Mouse (Mus musculus) forebrain, embryonic 16.5 days (tissue): Measurements from ENCODE around the gene Olfr361. TPM values are rescaled to one million over a fixed set of nuclear protein-coding genes. Genes with fewer than 3 reads are reported as not detected.
"Not testable (repeated sequence)": the region's sequence is repeated elsewhere in the genome, so short reads cannot be mapped to it uniquely, and the experiment has no call there.

Source experiments
- ATAC-seq: fragments of 200-750 bp; cut with Nextera tagmentation; 2 replicates; pipeline ENCODE4 v1.8.0; 2017; ENCODE audit warnings: mild to moderate bottlenecking, moderate library complexity
- H3K27ac ChIP-seq: fragments of 300-500 bp; sonication (generic); 2 replicates; pipeline ENCODE4 v1.5.1; 2014; ENCODE audit warnings: low read length, control low read depth
- H3K27me3 ChIP-seq: fragments of 300-500 bp; sonication (generic); replicated peaks from 2 replicates; pipeline ENCODE4 v1.6.1; 2014; ENCODE audit warnings: low read length; ENCODE audit not compliant: control insufficient read depth, insufficient read depth
- H3K36me3 ChIP-seq: fragments of 300-500 bp; sonication (generic); 2 replicates; pipeline ENCODE4 v1.6.1; 2014; ENCODE audit not compliant: control insufficient read depth, insufficient read depth
- H3K4me1 ChIP-seq: fragments of 300-500 bp; sonication (generic); replicated peaks from 2 replicates; pipeline ENCODE4 v1.6.1; 2014; ENCODE audit warnings: low read length; ENCODE audit not compliant: control insufficient read depth, insufficient read depth
- H3K4me2 ChIP-seq: fragments of 300-500 bp; sonication (generic); 2 replicates; pipeline ENCODE4 v1.6.1; 2014; ENCODE audit warnings: mild to moderate bottlenecking, low read length, control low read depth
- H3K4me3 ChIP-seq: fragments of 300-500 bp; sonication (generic); replicated peaks from 2 replicates; pipeline ENCODE4 v1.5.1; 2014; ENCODE audit warnings: mild to moderate bottlenecking, low read length, control low read depth
- H3K9ac ChIP-seq: fragments of 300-500 bp; sonication (generic); replicated peaks from 2 replicates; pipeline ENCODE4 v1.6.1; 2014; ENCODE audit warnings: low read depth, low read length, control low read depth
- H3K9me3 ChIP-seq: fragments of 300-500 bp; sonication (generic); 2 replicates; pipeline ENCODE4 v1.6.1; 2016; ENCODE audit warnings: low read length; ENCODE audit not compliant: control insufficient read depth
- WGBS: fragments of 180-500 bp; shearing (Covaris S2); extraction: QIAGEN DNeasy Blood & Tissue Kit; methylation state at CpG from one replicate; pipeline ENCODE4 v1.1.7; 2014; 5-methylcytosine and 5-hydroxymethylcytosine counted together
- polyA plus RNA-seq: library from polyadenylated mRNA; unstranded; fragments of >200 nt; fragmentation: Nextera tagmentation; extraction: Ambion mirVana; gene quantifications from 2 replicates; pipeline ENCODE4 v1.2.1, GENCODE M21; 2015

Gene Olfr361
- not detected in 2 replicates for polyA plus RNA-seq

DNA sequence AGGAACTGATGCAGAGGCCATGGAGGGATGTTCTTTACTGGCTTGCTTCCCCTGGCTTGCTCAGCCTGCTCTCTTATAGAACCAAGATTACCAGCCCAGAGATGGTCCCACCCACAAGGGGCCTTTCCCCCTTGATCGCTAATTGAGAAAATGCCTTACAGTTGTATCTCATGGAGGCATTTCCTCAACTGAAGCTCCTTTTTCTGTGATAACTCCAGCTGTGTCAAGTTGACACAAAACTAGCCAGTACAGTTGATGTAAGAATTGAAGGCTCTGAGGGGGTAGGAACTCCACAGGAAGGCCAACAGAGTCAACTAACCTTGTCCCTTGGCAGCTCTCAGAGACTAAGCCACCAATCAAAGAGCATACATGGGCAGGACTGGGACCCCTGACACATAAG lies at the start of gene Olfr361:
TSS of gene Olfr361 (minus strand) at position 101 of the 400 bp plus-strand sequence.
- not testable (repeated sequence) for ATAC-seq, H3K9me3 ChIP-seq, H3K36me3 ChIP-seq, H3K4me1 ChIP-seq, H3K4me3 ChIP-seq, H3K27ac ChIP-seq, H3K4me2 ChIP-seq, H3K27me3 ChIP-seq, H3K9ac ChIP-seq
- WGBS: 33% methylated on average over 1 of the region's 1 CpGs

DNA sequence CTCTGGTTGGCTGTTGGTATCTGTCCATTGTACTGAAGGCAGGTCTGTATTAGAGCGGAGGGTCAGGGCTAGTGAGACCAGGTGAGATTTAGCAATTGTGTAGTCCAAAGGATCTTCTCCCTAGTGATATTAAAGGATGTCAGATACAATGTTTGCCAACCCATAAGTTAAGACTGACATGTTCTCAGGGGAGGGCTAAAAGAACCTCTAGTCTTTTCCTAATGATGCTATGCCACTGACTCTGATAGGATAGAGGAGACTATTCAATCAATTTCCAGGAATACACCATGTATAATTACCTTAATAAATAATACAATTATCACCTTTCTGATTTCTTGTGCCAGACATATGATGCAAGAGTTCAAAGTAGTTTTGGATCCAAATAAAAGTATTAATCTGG lies 28.7 kb upstream of the Olfr361 start, which contains the start of gene Olfr362:
TSS of gene Olfr362 (minus strand) at position 101 of the 400 bp plus-strand sequence.
- WGBS: 95% methylated on average over 1 of the region's 1 CpGs
- no peak for ATAC-seq
- Histone ChIP-seq H3K4me3 (no peak within 1 kb of the TSS), H3K9ac (no peak within 1 kb of the TSS), H3K4me2 (no peak within 1 kb of the TSS), H3K36me3 (no peaks in the 10 kb centered on the region), H3K4me1 (no peaks in the 10 kb centered on the region), H3K9me3 (peaks cover 2% of the 10 kb centered on the region; the same call in 1 of the 2 replicates), H3K27me3 (no peaks in the 10 kb centered on the region), H3K27ac (no peak within 1 kb of the TSS)

DNA sequence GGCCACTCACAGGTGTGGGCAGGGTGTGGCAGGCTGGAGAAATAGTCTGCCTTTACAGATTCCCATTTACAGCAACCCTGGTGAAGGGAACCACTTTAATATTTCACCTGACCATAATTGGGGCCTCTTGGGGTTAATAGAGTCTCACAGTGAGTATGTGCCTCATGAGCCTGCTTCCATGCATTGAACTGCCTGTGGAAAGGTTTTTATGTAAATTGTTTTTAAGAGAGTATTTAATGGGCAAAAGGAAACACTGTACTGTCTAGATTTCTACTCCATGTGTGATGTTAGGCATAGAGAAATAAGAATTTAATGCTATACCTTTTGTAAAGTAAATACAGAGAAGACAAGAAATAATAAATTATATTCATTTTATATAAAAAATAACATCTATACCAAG lies 23.6 kb downstream of the Olfr361 start, which contains the start of gene Olfr360:
TSS of gene Olfr360 (plus strand) at position 301 of the 400 bp plus-strand sequence.
- Histone ChIP-seq H3K36me3 (no peaks in the 10 kb centered on the region), H3K9ac (no peak within 1 kb of the TSS), H3K27ac (no peak within 1 kb of the TSS), H3K27me3 (no peaks in the 10 kb centered on the region), H3K4me1 (no peaks in the 10 kb centered on the region), H3K4me3 (no peak within 1 kb of the TSS), H3K4me2 (no peak within 1 kb of the TSS), H3K9me3 (peaks cover 2% of the 10 kb centered on the region; the same call in 1 of the 2 replicates)
- no peak for ATAC-seq

Other genes with a start within 250 kb of the Olfr361 start
- not detected in 2 replicates for gene Olfr350, start 243.0 kb downstream of the Olfr361 start, polyA plus RNA-seq
- not detected in 2 replicates for gene Olfr351, start 226.6 kb downstream of the Olfr361 start, polyA plus RNA-seq
- not detected in 2 replicates for gene Olfr352, start 220.8 kb downstream of the Olfr361 start, polyA plus RNA-seq
- gene Olfr353, start 196.4 kb downstream of the Olfr361 start, polyA plus RNA-seq: not detected in 2 replicates
- not detected in 2 replicates for gene Olfr354, start 183.6 kb downstream of the Olfr361 start, polyA plus RNA-seq
- not detected in 2 replicates for gene Olfr355, start 160.4 kb downstream of the Olfr361 start, polyA plus RNA-seq
- gene Olfr356, start 152.2 kb downstream of the Olfr361 start, polyA plus RNA-seq: not detected in 2 replicates
- gene Olfr357, start 95.5 kb downstream of the Olfr361 start, polyA plus RNA-seq: not detected in 2 replicates
- gene Olfr358, start 80.0 kb downstream of the Olfr361 start, polyA plus RNA-seq: not detected in 2 replicates
- gene Olfr360, start 23.5 kb downstream of the Olfr361 start, polyA plus RNA-seq: not detected in 2 replicates
- not detected in 2 replicates for gene Olfr362, start 28.6 kb upstream of the Olfr361 start, polyA plus RNA-seq
- gene Olfr364-ps1, start 50.0 kb upstream of the Olfr361 start, polyA plus RNA-seq: not detected in 2 replicates
- gene Olfr365, start 98.9 kb upstream of the Olfr361 start, polyA plus RNA-seq: not detected in 2 replicates
- not detected in 2 replicates for gene Olfr366, start 122.3 kb upstream of the Olfr361 start, polyA plus RNA-seq
- gene Olfr368, start 237.2 kb upstream of the Olfr361 start, polyA plus RNA-seq: not detected in 2 replicates